Mouse (Mus musculus) ZHBTc4 (cell line): ENCODE data around the gene Fam214a.

Source experiments
- DNase-seq: peaks from one replicate; pipeline ENCODE4 v3.0.0-alpha.2; 2011; ENCODE audit warnings: low read depth, low spot score

Fam214a gene

GRCm38 (mm10) chr9:74951491-74951890 lies 1.2 kb upstream of the Fam214a start:
- peak; percentile 69 for DNase-seq

- no peak for DNase-seq
Measured at GRCm38 (mm10) chr9:74952106-74952505, 578 bp upstream of the Fam214a start.

GRCm38 (mm10) chr9:74953265-74953958 lies 728 bp downstream of the Fam214a start:
- DNase-seq: peak; percentile 71

GRCm38 (mm10) chr9:74953959-74954279 lies 1.2 kb downstream of the Fam214a start:
- no peak for DNase-seq

GRCm38 (mm10) chr9:74954387-74954786 lies 1.7 kb downstream of the Fam214a start:
- no peak for DNase-seq

GRCm38 (mm10) chr9:74960630-74961029 lies 7.9 kb downstream of the Fam214a start:
- no peak for DNase-seq

GRCm38 (mm10) chr9:74961073-74961575 lies 8.4 kb downstream of the Fam214a start:
- DNase-seq: peak; percentile 87

GRCm38 (mm10) chr9:74963953-74964352 lies 11.3 kb downstream of the Fam214a start:
- DNase-seq: no peak

- DNase-seq: no peak
Measured at GRCm38 (mm10) chr9:74964866-74965384, 12.2 kb downstream of the Fam214a start.

- DNase-seq: no peak
Measured at GRCm38 (mm10) chr9:74966200-74966599, 13.5 kb downstream of the Fam214a start.

GRCm38 (mm10) chr9:74968647-74969428 lies 16.2 kb downstream of the Fam214a start:
- DNase-seq: peak; percentile 26

GRCm38 (mm10) chr9:74970591-74970990 lies 17.9 kb downstream of the Fam214a start:
- no peak for DNase-seq

- no peak for DNase-seq
Measured at GRCm38 (mm10) chr9:74971191-74971976, 18.7 kb downstream of the Fam214a start.

- no peak for DNase-seq
Measured at GRCm38 (mm10) chr9:74972736-74973135, 20.1 kb downstream of the Fam214a start.

- no peak for DNase-seq
Measured at GRCm38 (mm10) chr9:74973154-74973553, 20.5 kb downstream of the Fam214a start.

GRCm38 (mm10) chr9:74974758-74975157 lies 22.1 kb downstream of the Fam214a start:
- peak; percentile 23 for DNase-seq

- DNase-seq: no peak
Measured at GRCm38 (mm10) chr9:74975416-74975815, 22.7 kb downstream of the Fam214a start.

- peak; percentile 91 for DNase-seq
Measured at GRCm38 (mm10) chr9:74975911-74976563, 23.4 kb downstream of the Fam214a start.

GRCm38 (mm10) chr9:74977251-74977650 lies 24.6 kb downstream of the Fam214a start:
- DNase-seq: no peak

GRCm38 (mm10) chr9:74977962-74978361 lies 25.3 kb downstream of the Fam214a start:
- no peak for DNase-seq

- DNase-seq: no peak
Measured at GRCm38 (mm10) chr9:74978868-74979267, 26.2 kb downstream of the Fam214a start.
